10 mouse cellular contexts compared by ENCODE assay signal in the genomic region with DNA sequence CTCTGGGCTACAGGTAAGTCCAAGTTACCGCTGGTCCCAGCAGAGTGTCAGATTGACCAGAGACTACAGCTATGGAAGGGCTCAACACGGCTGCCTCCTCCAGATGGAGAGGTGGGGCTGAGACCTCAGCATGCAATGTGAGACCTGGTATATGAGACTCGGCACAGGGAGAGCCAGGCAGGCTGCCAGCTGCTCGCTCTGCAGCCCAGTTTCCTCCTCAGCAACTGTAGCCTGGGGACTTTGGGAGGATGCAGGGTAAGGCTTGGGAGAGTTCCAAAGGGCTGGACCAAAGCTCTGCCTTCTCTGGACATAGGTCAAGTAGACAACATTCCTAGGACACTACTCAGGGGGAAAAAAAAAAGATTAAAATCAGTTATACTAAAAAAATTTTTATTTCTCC. TPM values are rescaled to one million over a fixed set of nuclear protein-coding genes. Genes with fewer than 3 reads are reported as not detected.
A peak's percentile ranks its signal among the peaks of the same experiment; 100 is the strongest.
DNase-seq lines count a peak whose midpoint lies in the region; ATAC-seq lines count a peak whose summit lies in the region.
"Had no signal": no experiment of that assay in that cellular context is flagged by ENCODE, and none has a peak within 500 bp of the region (broad histone marks: within the 10 kb centered on the region; RNA-seq: fewer than 3 reads in every experiment).

No protein-coding gene starts in this region.

- WGBS in liver, embryonic 13.5 days (ENCODE audit: insufficient replicate concordance) = 86% methylated on average over 4 of the region's 4 CpGs
- 77% methylated on average over 4 of the region's 4 CpGs for WGBS in liver, embryonic 12.5 days (ENCODE audit: insufficient replicate concordance)
- WGBS in kidney, embryonic 16.5 days = 28% methylated on average over 4 of the region's 4 CpGs
- 48% methylated on average over 4 of the region's 4 CpGs for WGBS in stomach, embryonic 14.5 days

- peaks cover 64% of the 10 kb centered on the region for H3K36me3 ChIP-seq in liver, embryonic 13.5 days
- H3K36me3 ChIP-seq in liver, embryonic 12.5 days = peaks cover 67% of the 10 kb centered on the region
- H3K36me3 ChIP-seq in kidney, embryonic 16.5 days (ENCODE audit: insufficient read depth, low read length) = peaks cover 6% of the 10 kb centered on the region; the same call in 1 of the 2 replicates
- peaks cover 18% of the 10 kb centered on the region for H3K36me3 ChIP-seq in stomach, embryonic 14.5 days (ENCODE audit: control insufficient read depth, insufficient read depth, low read length)

- no peak overlapping the region for H3K9ac ChIP-seq in liver, embryonic 13.5 days
- no peak overlapping the region for H3K9ac ChIP-seq in liver, embryonic 12.5 days
- no peak overlapping the region for H3K9ac ChIP-seq in kidney, embryonic 16.5 days (replicated peaks; ENCODE audit: low read length)
- H3K9ac ChIP-seq in stomach, embryonic 14.5 days (replicated peaks; ENCODE audit: low read depth, low read length) = no peak overlapping the region

- H3K9me3 ChIP-seq in liver, embryonic 13.5 days (replicated peaks) = no peaks in the 10 kb centered on the region
- H3K9me3 ChIP-seq in liver, embryonic 12.5 days (replicated peaks) = no peaks in the 10 kb centered on the region
- H3K9me3 ChIP-seq in kidney, embryonic 16.5 days (ENCODE audit: low read length) = no peaks in the 10 kb centered on the region
- no peaks in the 10 kb centered on the region for H3K9me3 ChIP-seq in stomach, embryonic 14.5 days (ENCODE audit: control insufficient read depth, low read depth, low read length)

- H3K4me3 ChIP-seq in liver, embryonic 13.5 days (replicated peaks) = no peak overlapping the region
- H3K4me3 ChIP-seq in liver, embryonic 12.5 days = no peak overlapping the region
- H3K4me3 ChIP-seq in brown adipose tissue, adult 24 weeks (ENCODE audit: insufficient read depth, low read depth, low read length) = no peak overlapping the region
- H3K4me3 ChIP-seq in kidney, embryonic 16.5 days (ENCODE audit: low read length) = no peak overlapping the region
- H3K4me3 ChIP-seq in stomach, embryonic 14.5 days (ENCODE audit: low read depth, low read length) = no peak overlapping the region

- no peak for DNase-seq in liver, embryonic 13.5 days
- DNase-seq in gastrocnemius, postnatal 25 days = peak; percentile 92
- no peak for DNase-seq in spleen, postnatal 36 days (ENCODE audit: low spot score in 2 of 2)

- no peak for ATAC-seq in liver, embryonic 13.5 days (ENCODE audit: low read depth)
- ATAC-seq in liver, embryonic 12.5 days = no peak
- ATAC-seq in kidney, embryonic 16.5 days (ENCODE audit: low FRiP score, low TSS enrichment) = peak; percentile 24; the same call in 1 of the 2 replicates
- no peak for ATAC-seq in stomach, embryonic 14.5 days (ENCODE audit: insufficient number of reproducible peaks, insufficient read depth, low FRiP score, low read depth)
- ATAC-seq in erythroblast, adult 5-6 weeks (replicated peaks; ENCODE audit: low FRiP score, poor library complexity, severe bottlenecking) = no peak

- no peaks in the 10 kb centered on the region for H3K27me3 ChIP-seq in liver, embryonic 13.5 days
- peaks cover 2% of the 10 kb centered on the region; the same call in 1 of the 2 replicates for H3K27me3 ChIP-seq in liver, embryonic 12.5 days (replicated peaks)
- no peaks in the 10 kb centered on the region for H3K27me3 ChIP-seq in kidney, embryonic 16.5 days (ENCODE audit: insufficient read depth, low read length)
- no peaks in the 10 kb centered on the region for H3K27me3 ChIP-seq in stomach, embryonic 14.5 days (ENCODE audit: control insufficient read depth, insufficient read depth, low read length)

- peaks cover 51% of the 10 kb centered on the region for H3K4me1 ChIP-seq in liver, embryonic 13.5 days (replicated peaks)
- H3K4me1 ChIP-seq in liver, embryonic 12.5 days = peaks cover 52% of the 10 kb centered on the region
- peaks cover 52% of the 10 kb centered on the region for H3K4me1 ChIP-seq in brown adipose tissue, adult 24 weeks (ENCODE audit: control insufficient read depth, insufficient read depth, insufficient read length, low read length)
- H3K4me1 ChIP-seq in kidney, embryonic 16.5 days (ENCODE audit: insufficient read depth, low read length) = peaks cover 53% of the 10 kb centered on the region
- H3K4me1 ChIP-seq in stomach, embryonic 14.5 days (ENCODE audit: control insufficient read depth, insufficient read depth, low read length) = peaks cover 25% of the 10 kb centered on the region

- H3K4me2 ChIP-seq in liver, embryonic 13.5 days = no peak overlapping the region
- H3K4me2 ChIP-seq in liver, embryonic 12.5 days = no peak overlapping the region
- no peak overlapping the region for H3K4me2 ChIP-seq in kidney, embryonic 16.5 days (replicated peaks; ENCODE audit: low read depth, low read length)
- H3K4me2 ChIP-seq in stomach, embryonic 14.5 days (replicated peaks; ENCODE audit: low read depth, low read length) = no peak overlapping the region

- H3K27ac ChIP-seq in liver, embryonic 13.5 days = peak overlapping the region; percentile 8; the same call in 1 of the 2 replicates
- no peak overlapping the region for H3K27ac ChIP-seq in liver, embryonic 12.5 days
- H3K27ac ChIP-seq in brown adipose tissue, adult 24 weeks (replicated peaks; ENCODE audit: low read depth, low read length) = peak overlapping the region; percentile 97
- H3K27ac ChIP-seq in kidney, embryonic 16.5 days (ENCODE audit: low read length) = peak overlapping the region; percentile 91
- H3K27ac ChIP-seq in stomach, embryonic 14.5 days (ENCODE audit: low read length) = 0 out of 2 replicates have a peak overlapping the region, but pooled peaks have one; percentile 27

RNA-seq across cellular contexts. Expression of a gene that starts 15.6 kb away (rescaled TPM):
- polyA plus RNA-seq in liver, embryonic 13.5 days (2015; fragmentation: Nextera tagmentation; extraction: Ambion mirVana) = 2.7 and 3.0 TPM in 2 replicates
- polyA plus RNA-seq in liver, embryonic 12.5 days (2016; fragmentation: Nextera tagmentation; extraction: Ambion mirVana) = 3.4 and 3.6 TPM in 2 replicates
- 4.0 and 5.4 TPM in 2 replicates for polyA plus RNA-seq in brown adipose tissue, adult 24 weeks (2012; ENCODE audit: insufficient read depth, insufficient read length, missing spikeins)
- total RNA-seq in gastrocnemius, postnatal 25 days (2021) = 10 to 100 TPM; 12.0 to 13.0 TPM
- polyA plus RNA-seq in kidney, embryonic 16.5 days (2015; fragmentation: Nextera tagmentation; extraction: Ambion mirVana) = 16.5 and 17.3 TPM in 2 replicates
- polyA plus RNA-seq in stomach, embryonic 14.5 days (2014; fragmentation: Nextera tagmentation; extraction: Ambion mirVana) = 7.3 and 7.4 TPM in 2 replicates
- 0.38 and 0.42 TPM in 2 replicates for total RNA-seq in erythroblast, adult 5-6 weeks (2015; ENCODE audit: low replicate concordance)
- total RNA-seq in erythroblast, adult 5-6 weeks (2017; ENCODE audit: low replicate concordance) = 0.42 TPM in 1 of 2 replicates, not detected in the other

RNA-seq across cellular contexts. Expression of a gene that starts 23.8 kb away (rescaled TPM):
- 62.2 and 69.8 TPM in 2 replicates for polyA plus RNA-seq in liver, embryonic 13.5 days (2015; fragmentation: Nextera tagmentation; extraction: Ambion mirVana)
- polyA plus RNA-seq in liver, embryonic 12.5 days (2016; fragmentation: Nextera tagmentation; extraction: Ambion mirVana) = 79.7 and 83.2 TPM in 2 replicates
- 6.5 and 7.0 TPM in 2 replicates for polyA plus RNA-seq in brown adipose tissue, adult 24 weeks (2012; ENCODE audit: insufficient read depth, insufficient read length, missing spikeins)
- 10 to 100 TPM in 1 of 2 experiments, 1 to 10 TPM in 1; 9.2 to 10.8 TPM for total RNA-seq in gastrocnemius, postnatal 25 days (2021)
- 77.7 and 82.1 TPM in 2 replicates for polyA plus RNA-seq in kidney, embryonic 16.5 days (2015; fragmentation: Nextera tagmentation; extraction: Ambion mirVana)
- polyA plus RNA-seq in stomach, embryonic 14.5 days (2014; fragmentation: Nextera tagmentation; extraction: Ambion mirVana) = 68.9 and 73.2 TPM in 2 replicates
- total RNA-seq in erythroblast, adult 5-6 weeks (2015; ENCODE audit: low replicate concordance) = 24.5 and 44.0 TPM in 2 replicates
- total RNA-seq in erythroblast, adult 5-6 weeks (2017; ENCODE audit: low replicate concordance) = 30.8 and 38.7 TPM in 2 replicates

RNA-seq across cellular contexts. Expression of a gene that starts 27.4 kb away (rescaled TPM):
- 56.7 and 60.0 TPM in 2 replicates for polyA plus RNA-seq in liver, embryonic 13.5 days (2015; fragmentation: Nextera tagmentation; extraction: Ambion mirVana)
- polyA plus RNA-seq in liver, embryonic 12.5 days (2016; fragmentation: Nextera tagmentation; extraction: Ambion mirVana) = 73.2 and 74.9 TPM in 2 replicates
- 22.6 and 36.6 TPM in 2 replicates for polyA plus RNA-seq in brown adipose tissue, adult 24 weeks (2012; ENCODE audit: insufficient read depth, insufficient read length, missing spikeins)
- total RNA-seq in gastrocnemius, postnatal 25 days (2021) = 10 to 100 TPM; 80.6 to 83.5 TPM
- 185 and 188 TPM in 2 replicates for polyA plus RNA-seq in kidney, embryonic 16.5 days (2015; fragmentation: Nextera tagmentation; extraction: Ambion mirVana)
- polyA plus RNA-seq in stomach, embryonic 14.5 days (2014; fragmentation: Nextera tagmentation; extraction: Ambion mirVana) = 132 and 148 TPM in 2 replicates
- 19.4 and 34.3 TPM in 2 replicates for total RNA-seq in erythroblast, adult 5-6 weeks (2015; ENCODE audit: low replicate concordance)
- 58.8 and 71.4 TPM in 2 replicates for total RNA-seq in erythroblast, adult 5-6 weeks (2017; ENCODE audit: low replicate concordance)

RNA-seq across cellular contexts. Expression of a gene that starts 45.8 kb away (rescaled TPM):
- polyA plus RNA-seq in liver, embryonic 13.5 days (2015; fragmentation: Nextera tagmentation; extraction: Ambion mirVana) = not detected in 2 replicates
- not detected in 2 replicates for polyA plus RNA-seq in liver, embryonic 12.5 days (2016; fragmentation: Nextera tagmentation; extraction: Ambion mirVana)
- not detected in 2 replicates for polyA plus RNA-seq in brown adipose tissue, adult 24 weeks (2012; ENCODE audit: insufficient read depth, insufficient read length, missing spikeins)
- not detected for total RNA-seq in gastrocnemius, postnatal 25 days (2021)
- polyA plus RNA-seq in kidney, embryonic 16.5 days (2015; fragmentation: Nextera tagmentation; extraction: Ambion mirVana) = not detected in 2 replicates
- polyA plus RNA-seq in stomach, embryonic 14.5 days (2014; fragmentation: Nextera tagmentation; extraction: Ambion mirVana) = not detected in 2 replicates
- total RNA-seq in erythroblast, adult 5-6 weeks (2015; ENCODE audit: low replicate concordance) = not detected in 2 replicates
- not detected in 2 replicates for total RNA-seq in erythroblast, adult 5-6 weeks (2017; ENCODE audit: low replicate concordance)
- total RNA-seq: layer of hippocampus, adult 8-10 months had no signal
- polyA plus RNA-seq: spleen, adult 2 months had no signal

RNA-seq across cellular contexts. Expression of a gene that starts 46.2 kb away (rescaled TPM):
- 2.5 TPM in 2 replicates for polyA plus RNA-seq in liver, embryonic 13.5 days (2015; fragmentation: Nextera tagmentation; extraction: Ambion mirVana)
- polyA plus RNA-seq in liver, embryonic 12.5 days (2016; fragmentation: Nextera tagmentation; extraction: Ambion mirVana) = 3.2 and 3.5 TPM in 2 replicates
- not detected in 2 replicates for polyA plus RNA-seq in brown adipose tissue, adult 24 weeks (2012; ENCODE audit: insufficient read depth, insufficient read length, missing spikeins)
- under 1 TPM; 0.15 to 0.35 TPM for total RNA-seq in gastrocnemius, postnatal 25 days (2021)
- polyA plus RNA-seq in kidney, embryonic 16.5 days (2015; fragmentation: Nextera tagmentation; extraction: Ambion mirVana) = 3.7 and 4.4 TPM in 2 replicates
- 3.1 and 3.2 TPM in 2 replicates for polyA plus RNA-seq in stomach, embryonic 14.5 days (2014; fragmentation: Nextera tagmentation; extraction: Ambion mirVana)
- total RNA-seq in erythroblast, adult 5-6 weeks (2015; ENCODE audit: low replicate concordance) = 0.38 and 1.0 TPM in 2 replicates
- total RNA-seq in erythroblast, adult 5-6 weeks (2017; ENCODE audit: low replicate concordance) = 3.1 and 6.1 TPM in 2 replicates
